Mouse (Mus musculus): ENCODE measurements at regions not wholly inside any gene's neighbourhood (a gene's known extent, or its start where the extent isn't known, plus 50 kb on each side); places are given as distances from the start of the nearest gene placed in this dataset.

GRCm38 (mm10) chr8:53279162-53279561 lies 232.4 kb upstream of the Aga start:
- DNase-seq (ENCODE audit: low spot score): peak; percentile 3

GRCm38 (mm10) chr8:53281041-53281440 lies 230.5 kb upstream of the Aga start:
- DNase-seq (ENCODE audit: low spot score): no peak
